Mouse (Mus musculus) spleen, adult 2 months (tissue): ENCODE results near the gene Coq9. TPM values are rescaled to one million over a fixed set of nuclear protein-coding genes. Genes with fewer than 3 reads are reported as not detected.
"Not testable (repeated sequence)": the region's sequence is repeated elsewhere in the genome, so short reads cannot be mapped to it uniquely, and the experiment has no call there.

Experiments
- DNase-seq, 2 experiments: peaks; one replicate each; pipeline versions ENCODE4 v3.0.0 to v3.0.0-alpha.2; 2012 to 2021; ENCODE audit warnings: low spot score in 2 of 2, low read depth in 1 of 2
- H3K27ac ChIP-seq: fragments of 200-500 bp; 2 replicates; pipeline ENCODE4 v1.5.1; 2012; ENCODE audit warnings: low read length, inconsistent platforms; ENCODE audit not compliant: insufficient read depth
- H3K27me3 ChIP-seq: fragments of 200-500 bp; 2 replicates; pipeline ENCODE4 v1.6.1; 2012; ENCODE audit warnings: mild to moderate bottlenecking, moderate library complexity, low read length, inconsistent platforms; ENCODE audit not compliant: control insufficient read depth, insufficient read depth
- H3K36me3 ChIP-seq: fragments of 200-500 bp; 2 replicates; pipeline ENCODE4 v1.6.1; 2012; ENCODE audit warnings: mild to moderate bottlenecking, low read length, inconsistent platforms; ENCODE audit not compliant: control insufficient read depth, insufficient read depth
- H3K4me1 ChIP-seq: fragments of 200-500 bp; 2 replicates; pipeline ENCODE4 v1.6.1; 2011; ENCODE audit warnings: inconsistent platforms; ENCODE audit not compliant: control insufficient read depth, insufficient read depth, insufficient read length
- H3K4me3 ChIP-seq: fragments of 200-500 bp; 2 replicates; pipeline ENCODE4 v1.5.1; 2011; ENCODE audit warnings: mild to moderate bottlenecking, inconsistent platforms; ENCODE audit not compliant: insufficient read depth, insufficient read length; ENCODE audit errors: extremely low read depth
- CTCF ChIP-seq: fragments of 200-500 bp; IDR thresholded peaks from 2 replicates; pipeline ENCODE4 v1.5.1; 2011; ENCODE audit warnings: mild to moderate bottlenecking, inconsistent platforms; ENCODE audit not compliant: insufficient read depth, insufficient read length, insufficient replicate concordance; ENCODE audit errors: extremely low read depth
- POLR2A ChIP-seq: fragments of 200-500 bp; IDR thresholded peaks from 2 replicates; pipeline ENCODE4 v1.6.1; 2011; ENCODE audit warnings: low read depth, low read length, inconsistent platforms
- WGBS: fragments of 180-500 bp; shearing (Covaris S2); methylation state at CpG from one replicate; pipeline ENCODE4 v1.1.7; 2018; 5-methylcytosine and 5-hydroxymethylcytosine counted together
- polyA plus RNA-seq: library from polyadenylated mRNA; depleted of rRNA; stranded (reverse); fragments of >200 nt; gene quantifications from 2 replicates; pipeline ENCODE4 v1.2.3, GENCODE M21; 2012

The Coq9 gene
- polyA plus RNA-seq, 1 experiment = 70.8 TPM

- H3K36me3 ChIP-seq = peaks cover 18% of the 10 kb centered on the region
- WGBS = 98% methylated on average over 2 of the region's 2 CpGs
- no peak overlapping the region for H3K4me3 ChIP-seq
- H3K27me3 ChIP-seq = no peaks in the 10 kb centered on the region
- no peak for DNase-seq
- no peak overlapping the region for H3K27ac ChIP-seq
- H3K4me1 ChIP-seq = no peaks in the 10 kb centered on the region
- TF ChIP-seq POLR2A = no peak
- no peak for TF ChIP-seq CTCF
Measured at GRCm38 (mm10) chr8:94821381-94821780, 16.7 kb upstream of the Coq9 start.

- Histone ChIP-seq H3K27ac (no peak overlapping the region), H3K36me3 (peaks cover 21% of the 10 kb centered on the region), H3K4me3 (no peak overlapping the region), H3K4me1 (no peaks in the 10 kb centered on the region), H3K27me3 (no peaks in the 10 kb centered on the region)
- peak; percentile 55; the same call in 1 of the 2 replicates for TF ChIP-seq CTCF
- TF ChIP-seq POLR2A = no peak
- DNase-seq = peak in 1 of 2 experiments; percentile 50
- 95% methylated on average over 23 of the region's 23 CpGs for WGBS
Measured at GRCm38 (mm10) chr8:94822637-94823560, 15.2 kb upstream of the Coq9 start.

GRCm38 (mm10) chr8:94825170-94825569 is 13.0 kb upstream of the Coq9 start:
- Histone ChIP-seq H3K4me3 (no peak overlapping the region), H3K4me1 (no peaks in the 10 kb centered on the region), H3K27ac (no peak overlapping the region), H3K27me3 (no peaks in the 10 kb centered on the region), H3K36me3 (peaks cover 23% of the 10 kb centered on the region)
- no peak for DNase-seq
- 93% methylated on average over 6 of the region's 6 CpGs for WGBS
- TF ChIP-seq POLR2A (no peak), CTCF (no peak)

- H3K4me1 ChIP-seq = no peaks in the 10 kb centered on the region
- H3K27ac ChIP-seq = no peak overlapping the region
- H3K27me3 ChIP-seq = no peaks in the 10 kb centered on the region
- no peak overlapping the region for H3K4me3 ChIP-seq
- TF ChIP-seq CTCF (no peak), POLR2A (no peak)
- WGBS = 83% methylated on average over 5 of the region's 5 CpGs
- no peak for DNase-seq
- peaks cover 20% of the 10 kb centered on the region for H3K36me3 ChIP-seq
Measured at GRCm38 (mm10) chr8:94826210-94826609, 11.9 kb upstream of the Coq9 start.

GRCm38 (mm10) chr8:94828284-94828683 is 9.8 kb upstream of the Coq9 start:
- TF ChIP-seq CTCF = no peak
- TF ChIP-seq POLR2A = no peak
- Histone ChIP-seq H3K4me1 (no peaks in the 10 kb centered on the region), H3K27me3 (no peaks in the 10 kb centered on the region), H3K27ac (no peak overlapping the region), H3K4me3 (no peak overlapping the region), H3K36me3 (peaks cover 16% of the 10 kb centered on the region)
- 80% methylated on average over 6 of the region's 6 CpGs for WGBS
- no peak for DNase-seq

- DNase-seq, H3K27ac ChIP-seq: not testable (repeated sequence)
Measured at GRCm38 (mm10) chr8:94833901-94834405, 4.2 kb upstream of the Coq9 start.

GRCm38 (mm10) chr8:94835751-94836150 is 2.4 kb upstream of the Coq9 start:
- H3K4me1 ChIP-seq, DNase-seq, H3K36me3 ChIP-seq, H3K4me3 ChIP-seq, H3K27ac ChIP-seq, H3K27me3 ChIP-seq: not testable (repeated sequence)
- WGBS = 97% methylated on average over 13 of the region's 13 CpGs

More at GRCm38 (mm10) chr8:94833901-94834405, 4.2 kb upstream of the Coq9 start:
- not testable (repeated sequence) for H3K27me3 ChIP-seq, H3K4me3 ChIP-seq, H3K36me3 ChIP-seq, H3K4me1 ChIP-seq
- 68% methylated on average over 7 of the region's 7 CpGs for WGBS
